Mouse (Mus musculus) heart, adult 18-20 months (tissue): ENCODE results near the gene Rarres2. TPM values are rescaled to one million over a fixed set of nuclear protein-coding genes. Genes with fewer than 3 reads are reported as not detected.
A peak's percentile ranks its signal among the peaks of the same experiment; 100 is the strongest.

Experiments
- DNase-seq, 2 experiments: peaks; one replicate each; pipeline ENCODE4 v3.0.0; 2021 to 2022; ENCODE audit warnings: mixed read lengths in 1 of 2
- total RNA-seq, 2 experiments: library from RNA; stranded (reverse); gene quantifications; 2 replicates each; pipeline ENCODE4 v1.2.3; 2021

Rarres2 gene
- total RNA-seq, 2 experiments from 2014 or later, result 60.1 to 86.3 TPM

DNA sequence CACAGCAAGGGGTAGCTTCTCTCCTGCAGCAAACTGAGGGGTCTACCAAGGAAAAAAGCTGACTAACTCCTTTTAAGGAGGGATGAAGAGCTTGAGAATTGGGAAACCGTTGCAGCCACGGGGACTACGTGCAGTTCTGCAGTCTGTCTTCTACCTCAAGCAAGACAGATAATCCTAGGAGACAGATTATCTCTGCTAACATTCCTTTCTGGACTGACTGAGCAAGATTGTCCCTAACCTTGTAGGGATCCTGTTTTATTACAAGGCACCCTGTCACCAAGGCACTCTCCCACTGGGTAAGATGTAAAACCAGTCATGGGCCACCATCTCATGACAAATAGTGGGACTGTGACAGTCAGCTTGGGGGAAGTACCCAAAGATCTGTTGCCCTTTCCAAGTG is 8.7 kb upstream of the Rarres2 start:
- DNase-seq, result no peak

DNA sequence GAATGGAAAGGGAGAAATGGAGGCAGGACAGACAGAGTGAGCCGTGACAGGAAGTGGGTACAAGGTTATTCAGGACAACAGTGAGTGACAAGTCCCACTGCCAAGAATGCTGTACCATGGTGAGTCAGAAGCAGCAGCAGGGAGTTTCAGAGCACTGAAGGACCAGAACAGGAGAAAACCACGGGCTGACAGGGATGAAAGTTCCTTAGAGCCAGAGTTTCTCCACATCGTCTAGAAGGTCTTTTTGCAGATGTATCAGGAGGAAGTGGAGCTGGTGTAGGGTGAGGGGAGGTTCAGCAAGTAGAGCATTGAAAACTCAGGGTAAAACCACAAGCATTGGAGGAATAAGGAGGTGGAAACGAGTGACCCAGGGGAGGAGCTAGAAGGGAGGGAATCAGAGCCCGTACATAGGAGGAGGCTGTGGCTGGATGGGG is 6.6 kb upstream of the Rarres2 start:
- DNase-seq, result peak; percentile 68 to 76

DNA sequence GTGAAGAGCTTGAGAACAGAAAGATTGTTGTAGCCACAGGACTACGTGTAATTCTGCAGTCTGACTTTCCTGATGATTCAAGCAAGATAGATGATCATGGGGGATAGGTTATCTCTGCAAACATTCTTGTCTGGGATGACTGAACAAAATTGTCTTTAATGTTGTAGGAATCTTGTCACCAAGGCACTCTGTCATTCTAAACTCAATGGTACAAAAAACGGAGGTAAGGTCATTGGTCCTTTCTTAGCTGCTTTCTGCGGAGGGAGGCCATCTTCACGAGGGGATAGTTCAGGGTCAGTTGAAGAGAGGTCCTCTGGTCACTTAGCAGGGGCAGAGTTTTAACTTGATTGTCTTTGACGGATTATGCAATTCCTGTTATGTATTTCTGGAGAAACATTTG is 6.1 kb upstream of the Rarres2 start:
- DNase-seq, result no peak

DNA sequence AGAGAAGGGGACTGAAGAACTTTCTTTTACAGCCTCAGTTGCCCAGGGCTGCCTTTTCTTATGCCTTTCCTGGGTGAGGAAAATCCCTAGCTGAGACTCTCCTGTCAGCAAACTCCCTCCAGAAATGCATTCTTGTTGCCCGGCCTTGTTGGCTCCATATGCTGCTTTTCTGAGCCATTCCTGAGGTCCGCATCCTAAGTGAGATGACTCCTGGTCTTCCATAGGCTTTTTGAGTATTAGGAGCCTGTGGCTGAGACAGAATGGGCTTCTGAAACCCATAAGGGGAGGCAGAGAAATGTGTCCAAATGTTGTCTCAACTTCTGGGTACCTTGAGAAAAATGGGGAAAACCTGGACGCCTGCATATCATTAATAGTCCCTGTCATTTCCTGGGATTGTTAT is 1.4 kb upstream of the Rarres2 start:
- DNase-seq, result no peak

DNA sequence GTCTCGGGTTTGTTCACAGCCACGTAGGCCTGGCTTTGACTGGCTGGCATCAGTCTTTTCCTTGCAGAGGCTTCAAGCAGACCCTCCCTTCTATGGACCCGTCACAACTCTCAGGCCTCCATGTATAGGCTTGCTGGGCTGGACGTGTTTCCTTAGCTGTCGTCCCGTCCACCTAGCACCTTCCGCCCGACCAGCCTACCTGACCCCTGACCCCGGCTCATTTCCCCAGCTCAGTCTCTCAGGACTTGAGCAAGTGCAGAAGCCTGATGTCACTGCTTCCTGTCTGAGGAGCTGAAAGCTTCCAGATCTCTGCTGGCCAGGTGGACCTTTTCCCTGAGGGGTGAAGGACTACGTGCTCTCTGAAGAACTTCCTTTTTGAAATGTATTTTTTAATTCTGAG is 691 bp upstream of the Rarres2 start:
- DNase-seq, result peak; percentile 64 to 73

DNA sequence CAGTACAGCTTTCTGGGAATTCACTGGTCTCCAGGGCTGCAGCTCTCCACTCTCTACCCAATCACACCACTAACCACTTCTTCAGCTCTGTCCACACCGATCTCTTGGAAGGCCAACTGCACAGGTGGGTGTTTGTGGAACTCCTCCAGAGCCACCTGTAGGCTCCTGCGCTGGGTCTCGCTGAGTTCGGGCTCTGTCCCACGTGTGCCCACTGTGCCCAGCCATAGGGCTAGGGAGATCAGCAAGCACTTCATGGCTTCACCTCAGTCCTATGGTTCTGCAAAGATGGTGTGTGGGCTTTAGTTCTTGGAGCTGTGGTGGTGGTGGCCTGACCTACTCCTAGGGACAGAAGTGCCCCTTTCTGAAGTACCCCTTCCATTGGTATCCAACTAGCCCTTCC is 575 bp downstream of the Rarres2 start:
- no peak for DNase-seq

DNA sequence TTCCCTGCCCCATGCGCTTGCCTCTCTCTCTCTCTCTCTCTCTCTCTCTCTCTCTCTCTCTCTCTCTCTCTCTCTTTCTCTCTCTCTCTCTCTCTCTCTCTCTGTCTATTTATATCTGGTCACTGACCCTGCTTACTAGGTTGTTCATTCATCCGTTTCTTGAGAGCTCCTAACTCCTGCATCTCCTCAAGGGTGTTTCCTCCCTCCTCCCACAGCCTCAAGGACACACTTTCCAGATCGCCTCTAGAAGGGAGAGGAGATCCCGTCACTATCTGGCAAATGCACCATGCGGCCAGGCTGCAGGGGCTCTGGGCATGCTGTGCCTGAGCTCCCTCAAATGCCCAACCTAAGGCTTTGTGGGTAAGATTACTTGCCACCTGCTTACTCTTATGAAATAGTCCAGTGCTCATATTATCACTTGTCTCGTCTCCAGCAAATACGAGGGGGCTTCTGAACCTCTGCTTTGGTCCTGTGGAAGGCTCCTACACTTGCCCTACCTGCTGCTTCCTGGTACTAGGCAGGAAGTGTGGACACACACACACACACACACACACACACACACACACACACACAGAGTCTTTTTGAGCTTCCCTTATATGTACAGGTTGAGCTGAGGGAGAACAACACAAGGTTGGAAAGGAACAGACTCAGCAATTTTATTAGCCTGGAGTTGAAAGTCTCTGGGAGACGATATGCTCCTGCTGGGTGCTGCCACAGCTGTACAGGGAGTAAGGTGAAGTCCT is 3.4 kb downstream of the Rarres2 start:
- no peak for DNase-seq

DNA sequence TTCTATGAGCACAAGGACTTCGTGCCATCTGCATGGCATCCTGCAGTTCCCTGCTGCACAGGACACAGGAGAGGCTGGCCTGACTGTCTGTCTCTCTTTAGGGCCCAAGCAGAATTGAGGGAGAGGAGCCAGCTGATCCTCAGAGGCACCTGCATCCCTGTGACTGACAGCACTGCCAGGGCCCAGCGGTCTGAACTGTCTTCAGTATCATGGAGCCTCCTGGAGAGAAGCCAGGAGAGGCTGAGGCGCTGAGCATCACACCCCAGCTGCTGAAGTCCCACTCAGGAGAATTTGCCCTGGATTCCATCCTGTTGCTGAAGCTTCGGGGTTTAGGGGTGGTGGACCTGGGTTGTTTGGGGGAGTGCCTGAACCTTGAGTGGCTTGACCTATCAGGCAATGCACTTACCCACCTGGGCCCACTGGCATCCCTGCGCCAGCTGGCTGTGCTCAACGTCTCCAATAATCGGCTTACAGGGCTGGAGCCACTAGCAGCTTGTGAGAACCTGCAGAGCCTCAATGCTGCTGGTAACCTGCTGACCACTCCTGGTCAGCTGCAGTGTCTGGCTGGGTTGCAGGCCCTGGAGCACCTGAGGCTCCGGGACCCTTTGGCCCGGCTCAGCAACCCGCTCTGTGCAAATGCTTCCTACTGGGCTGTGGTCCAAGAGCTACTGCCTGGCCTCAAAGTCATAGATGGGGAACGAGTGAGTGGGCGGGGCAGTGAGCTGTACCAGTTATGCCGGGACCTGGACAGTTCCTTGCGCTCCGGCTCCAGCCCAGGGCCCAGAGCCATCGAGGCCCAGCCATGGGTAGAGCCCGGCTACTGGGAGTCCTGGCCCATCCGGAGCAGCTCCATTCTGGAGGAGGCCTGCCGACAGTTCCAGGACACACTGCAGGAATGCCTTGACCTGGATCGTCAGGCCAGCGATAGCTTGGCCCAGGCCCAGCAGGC is 4.3 kb downstream of the Rarres2 start:
- DNase-seq, result peak; percentile 68 to 74

DNA sequence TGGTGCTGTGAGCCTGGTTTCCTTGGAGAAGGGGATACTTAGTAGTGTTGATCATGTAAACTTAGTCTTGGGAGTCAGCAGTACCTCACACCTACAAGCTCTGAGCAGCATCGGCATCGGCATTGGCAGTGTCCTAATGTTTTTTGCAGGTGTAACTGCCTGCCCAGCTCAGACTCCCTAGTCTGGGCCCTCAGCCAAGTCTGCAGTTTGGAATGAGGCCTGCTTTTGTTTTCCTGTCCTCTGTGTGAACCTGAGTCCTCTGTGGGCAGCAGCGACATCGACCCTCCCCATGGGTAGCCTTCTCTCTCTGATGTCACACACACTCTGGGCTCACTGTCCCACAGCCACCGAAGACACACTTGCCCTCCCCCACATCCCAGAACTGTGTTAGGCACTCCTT is 6.3 kb downstream of the Rarres2 start:
- DNase-seq, result peak; percentile 81 to 87

DNA sequence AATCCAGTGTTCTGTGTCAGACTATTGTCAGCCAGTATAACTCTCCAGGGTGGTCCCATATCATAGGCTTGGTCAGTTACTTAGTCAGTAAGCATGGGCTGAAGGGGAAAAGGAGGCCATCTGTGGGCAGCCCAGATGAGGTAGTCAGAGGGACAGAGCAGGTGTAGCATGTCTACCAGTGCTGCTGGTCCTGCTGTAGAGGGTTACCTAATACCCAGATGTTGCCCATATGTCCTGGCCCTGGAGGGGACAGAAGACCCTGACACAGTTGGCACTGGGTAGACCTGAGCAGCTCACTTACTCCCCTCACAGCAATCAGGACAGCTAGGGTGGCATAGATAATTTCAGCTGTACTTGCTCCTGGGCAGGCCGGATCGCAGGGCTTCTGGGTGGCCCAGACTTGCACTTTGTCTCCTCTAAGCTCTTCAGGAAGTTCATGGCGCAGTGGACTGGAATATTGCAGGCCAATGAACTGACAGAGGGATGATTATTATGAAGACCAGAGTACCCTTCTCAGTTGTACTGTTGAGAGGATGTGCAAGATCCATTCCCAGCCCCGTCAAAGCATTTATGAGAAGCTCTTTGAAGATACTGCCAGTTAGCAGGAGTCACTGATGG is 6.8 kb downstream of the Rarres2 start:
- no peak for DNase-seq

DNA sequence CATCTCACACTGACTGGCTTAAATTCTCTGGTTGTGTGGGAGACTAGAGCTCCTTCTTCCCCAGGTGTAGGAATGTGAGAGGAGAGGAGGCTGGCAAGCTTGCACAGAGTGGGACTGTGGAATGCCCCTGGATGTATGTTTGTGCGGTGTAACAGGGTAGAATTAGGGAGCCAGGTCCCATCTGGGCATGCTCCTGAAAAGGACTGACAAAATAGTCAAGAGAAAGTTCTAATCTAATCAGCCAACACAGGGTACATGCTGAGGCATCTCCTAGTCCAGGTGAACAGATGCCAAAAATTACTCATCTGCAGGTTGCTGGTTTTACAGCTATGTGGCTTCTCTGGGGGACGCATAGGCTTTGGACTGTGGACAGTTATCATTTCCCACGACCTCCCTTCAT is 16.6 kb downstream of the Rarres2 start:
- no peak for DNase-seq

DNA sequence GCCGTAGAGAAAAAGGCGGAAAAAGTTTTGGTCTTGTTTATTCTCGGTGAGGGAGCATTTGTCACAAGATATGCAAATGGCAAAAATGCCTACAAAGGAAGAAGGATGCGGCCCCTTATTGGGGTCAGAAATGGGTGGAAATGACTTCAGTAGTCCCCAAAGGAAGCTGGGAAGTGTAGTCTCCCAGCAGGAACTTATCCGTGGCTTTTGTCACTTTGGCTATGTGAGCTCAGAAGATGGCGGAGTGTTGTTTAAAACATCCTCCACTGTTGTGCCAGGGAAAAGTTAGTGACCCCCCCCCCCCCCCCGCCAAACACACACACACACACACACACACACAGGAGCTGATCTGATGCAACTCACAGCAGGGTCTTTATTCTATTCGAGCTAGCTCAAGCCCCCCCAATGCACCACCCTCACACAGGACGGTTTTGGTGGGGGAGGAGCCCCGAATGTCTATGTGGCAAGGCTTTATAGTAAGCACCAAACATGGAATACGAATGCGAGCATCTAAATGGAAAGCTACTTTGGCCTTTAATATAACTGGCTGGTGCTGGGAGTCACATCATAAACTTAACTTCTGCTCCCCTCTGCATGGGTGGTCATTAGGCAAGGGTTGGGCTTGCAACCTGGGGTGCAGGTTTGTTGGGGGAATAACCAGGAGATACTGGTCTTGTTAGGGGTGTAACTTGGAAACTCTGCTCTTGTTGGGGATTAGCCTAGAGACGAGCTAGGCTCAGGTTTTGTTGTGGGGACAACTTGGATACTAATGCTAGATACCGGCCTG is 17.3 kb downstream of the Rarres2 start:
- DNase-seq, result peak in 1 of 2 experiments; percentile 88

DNA sequence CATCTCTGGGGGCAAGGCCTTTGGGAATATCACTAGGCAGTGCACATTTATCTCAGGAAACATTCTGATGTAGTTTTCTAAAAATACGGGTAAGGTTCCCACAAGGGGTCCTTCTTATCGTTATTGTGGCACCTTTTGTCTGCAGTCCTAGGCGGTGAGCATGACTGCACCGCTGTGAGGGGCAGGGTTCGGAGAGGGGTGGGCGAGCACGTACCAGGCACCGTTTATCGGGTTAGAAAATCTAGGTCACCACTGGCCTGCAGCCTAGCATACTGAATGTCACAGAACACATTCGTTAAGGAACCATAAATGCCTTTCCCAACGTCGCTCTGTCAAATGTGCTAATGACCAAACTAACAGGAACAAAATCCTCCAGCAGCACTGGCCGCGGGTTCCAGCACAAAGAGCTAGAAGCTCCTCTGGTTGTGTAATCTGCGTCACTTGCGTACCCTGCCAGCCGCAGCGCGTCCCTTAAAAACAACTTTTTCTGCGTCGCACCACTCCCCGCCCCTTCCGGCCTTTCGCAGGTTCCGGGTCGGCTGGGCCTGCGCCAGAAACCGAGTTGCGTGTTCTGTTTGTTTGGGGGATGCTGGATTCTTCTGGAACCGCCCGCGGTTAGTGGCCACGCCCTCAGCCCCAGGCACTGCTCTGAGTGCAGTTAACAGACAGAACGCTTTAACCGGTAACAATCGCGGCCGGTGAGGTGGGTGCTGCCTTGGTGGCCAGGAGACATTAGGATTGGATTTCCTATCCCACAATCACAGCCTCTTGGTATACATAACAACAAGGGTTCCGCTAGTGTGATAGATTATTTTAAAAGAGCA is 18.1 kb downstream of the Rarres2 start, which contains the start of gene Lrrc61:
Lrrc61 (plus strand) TSS at position 517 of the 824 bp plus-strand sequence.
- peak; percentile 98 to 100 for DNase-seq

DNA sequence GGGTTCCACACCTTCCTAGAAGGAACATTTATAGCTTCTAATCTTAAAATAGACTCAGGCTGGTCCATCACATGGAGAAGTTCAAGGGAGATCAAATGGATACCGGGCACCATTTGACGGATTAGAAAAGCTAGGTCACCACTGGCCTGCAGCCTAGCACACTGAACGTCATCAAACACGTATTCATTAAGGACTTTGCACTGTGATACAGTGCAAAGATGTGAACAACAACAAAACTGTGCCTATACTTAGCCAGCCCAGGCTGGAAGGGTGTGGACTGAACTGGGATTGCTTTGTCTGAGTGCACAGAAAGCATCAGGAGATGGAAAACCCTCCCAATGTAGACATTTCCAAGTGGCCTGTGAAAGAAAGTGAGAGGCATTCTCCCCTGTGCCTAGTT is 18.8 kb downstream of the Rarres2 start:
- DNase-seq, result no peak

DNA sequence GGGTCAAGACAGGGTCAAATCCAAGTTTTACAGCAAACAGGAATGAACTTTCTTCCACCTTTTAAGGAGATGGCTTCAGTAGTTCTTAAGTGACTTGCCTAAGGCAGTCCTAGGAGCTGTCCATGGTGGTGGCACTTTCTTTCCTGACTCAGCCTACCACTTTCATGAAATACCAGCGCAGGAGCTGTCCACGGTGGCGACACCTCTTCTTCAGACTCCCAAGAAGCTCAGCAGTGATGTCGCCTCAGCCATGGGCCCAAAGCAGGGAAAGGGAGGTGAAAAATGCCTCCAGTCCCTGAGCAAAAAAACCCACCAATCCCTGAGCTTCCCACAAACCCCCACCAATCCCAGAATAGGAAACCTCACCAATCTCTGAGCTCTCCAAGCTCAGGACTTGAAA is 19.7 kb downstream of the Rarres2 start:
- DNase-seq, result peak; percentile 42

DNA sequence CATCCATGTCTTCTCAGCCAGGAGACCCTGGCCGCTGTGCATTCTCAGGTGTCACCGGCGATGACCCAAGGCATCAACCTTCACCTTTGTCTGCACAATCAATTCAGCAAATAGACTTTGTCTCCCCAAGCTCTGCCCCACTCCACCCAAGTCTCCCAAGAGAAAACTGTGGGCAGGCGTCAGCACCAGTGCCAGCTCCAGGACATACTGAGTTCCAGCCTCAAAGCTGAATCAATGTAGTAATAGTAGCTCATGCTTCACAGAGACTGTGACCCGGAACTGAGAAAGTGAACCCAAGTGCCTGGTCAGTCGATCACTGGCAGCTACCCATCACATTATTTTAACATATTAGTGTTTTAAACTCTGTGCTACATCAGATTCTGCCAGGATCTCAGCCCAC is 24.3 kb downstream of the Rarres2 start:
- DNase-seq, result no peak

DNA sequence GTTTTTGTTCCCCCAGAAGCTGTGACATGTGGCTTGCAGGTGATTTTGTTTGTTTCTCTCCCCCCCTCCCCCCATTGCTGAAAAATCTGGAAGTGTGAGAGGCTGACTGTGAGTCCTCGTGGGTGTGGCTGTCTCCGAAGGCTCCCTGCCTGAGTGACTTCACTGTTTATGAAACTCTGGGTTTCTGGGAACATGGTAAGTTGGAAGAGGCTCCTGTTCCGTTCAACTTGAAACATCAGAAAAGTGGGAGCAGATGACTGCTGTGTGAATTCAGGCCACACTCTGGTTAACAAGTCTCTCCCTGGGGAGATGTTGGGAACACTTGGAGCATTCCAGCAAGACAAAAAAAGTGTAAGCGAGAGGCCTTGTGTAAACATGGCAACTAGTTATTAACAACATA is 25.7 kb downstream of the Rarres2 start:
- peak; percentile 54 to 79 for DNase-seq

DNA sequence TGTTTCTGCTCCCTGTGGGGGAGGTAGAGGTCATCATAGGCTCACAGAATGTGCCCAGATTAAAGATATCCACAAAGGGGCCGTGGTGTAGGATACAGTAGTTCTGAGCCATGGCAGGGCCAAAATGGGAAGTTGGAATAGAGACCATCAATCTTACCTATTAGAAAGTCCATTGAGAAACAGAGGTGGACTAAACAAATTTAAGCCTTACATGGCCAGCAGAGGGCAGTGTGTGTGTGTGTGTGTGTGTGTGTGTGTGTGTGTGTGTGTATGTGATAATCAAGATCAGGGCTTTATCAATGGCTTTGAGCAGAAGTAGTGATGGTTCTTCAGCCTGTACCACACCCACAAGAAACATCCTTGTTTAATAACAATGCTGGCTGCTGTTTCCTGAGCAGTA is 26.3 kb downstream of the Rarres2 start:
- DNase-seq, result peak in 1 of 2 experiments; percentile 76

DNA sequence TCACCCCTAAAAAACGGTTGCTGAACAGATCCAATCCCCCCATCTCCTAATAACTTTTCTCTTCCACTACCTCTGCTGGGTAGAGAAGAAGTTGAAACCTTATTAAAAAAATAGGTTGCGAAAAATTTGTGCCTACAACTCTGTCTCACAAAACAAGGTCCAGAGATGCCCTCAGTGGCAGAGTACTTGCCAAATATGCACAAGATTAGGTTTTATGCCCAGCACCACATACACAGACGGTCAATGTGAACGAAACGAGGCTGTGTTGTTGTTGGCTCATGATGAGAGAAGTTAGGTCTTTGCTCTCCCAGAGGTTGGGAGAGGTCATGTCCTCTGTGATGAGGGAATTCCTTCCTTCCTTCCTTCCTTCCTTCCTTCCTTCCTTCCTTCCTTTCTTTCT is 27.3 kb downstream of the Rarres2 start:
- no peak for DNase-seq

DNA sequence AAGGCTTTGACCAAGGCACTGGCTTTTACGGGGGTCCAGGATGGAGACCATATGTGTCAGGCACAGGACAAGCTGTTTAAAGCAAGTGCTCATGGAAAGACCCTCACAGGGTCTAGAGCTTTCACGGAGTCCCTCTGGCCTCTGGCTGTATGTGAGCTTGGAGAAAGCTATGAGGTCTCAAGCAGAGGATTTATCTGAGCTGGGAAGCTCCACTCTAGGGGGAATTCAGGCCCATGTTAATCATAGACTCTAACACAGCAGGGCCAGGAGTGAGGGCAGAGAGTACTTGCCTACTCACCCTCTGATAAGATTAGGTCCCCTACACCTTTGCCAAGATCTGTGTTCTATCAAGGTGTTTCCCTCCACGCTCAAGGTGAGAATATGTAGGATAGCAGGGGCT is 30.0 kb downstream of the Rarres2 start:
- no peak for DNase-seq
